Mouse (Mus musculus) effector memory CD4-positive, alpha-beta T cell, adult 5 months (primary cell): ENCODE results near the gene Mroh2a. TPM values are rescaled to one million over a fixed set of nuclear protein-coding genes. Genes with fewer than 3 reads are reported as not detected.

Source experiments
- polyA plus RNA-seq: library from polyadenylated mRNA; unstranded; fragments of 100-300 nt; shearing (Covaris generic); gene quantifications from one replicate; pipeline ENCODE4 v1.2.1, GENCODE M21; 2017

The Mroh2a gene
- polyA plus RNA-seq = 0.77 TPM

GRCm38 (mm10) chr1:88226670-88227379 is at the start of gene Mroh2a:
Gene Mroh2a, plus strand, starts transcription at chr1:88226986.

GRCm38 (mm10) chr1:88200456-88200855 is 26.3 kb upstream of the Mroh2a start, which contains the start of gene Ugt1a2:
Gene Ugt1a2, plus strand, starts transcription at chr1:88200601.

GRCm38 (mm10) chr1:88205294-88205922 is 21.4 kb upstream of the Mroh2a start, which contains the start of gene Dnajb3:
Gene Dnajb3, minus strand, starts transcription at chr1:88205782.

GRCm38 (mm10) chr1:88211812-88212211 is 15.0 kb upstream of the Mroh2a start, which contains the start of gene Ugt1a1:
Gene Ugt1a1, plus strand, starts transcription at chr1:88211959.

GRCm38 (mm10) chr1:88277098-88277817 is 50.5 kb downstream of the Mroh2a start, which contains the start of the genes Hjurp and Trpm8:
Gene Hjurp, minus strand, starts transcription at chr1:88277633.
Gene Trpm8, plus strand, starts transcription at chr1:88277661.

Other genes with a start within 250 kb of the Mroh2a start
- 12.6 TPM for gene Usp40, start 218.4 kb upstream of the Mroh2a start, polyA plus RNA-seq
- gene Ugt1a10, start 171.6 kb upstream of the Mroh2a start, polyA plus RNA-seq = not detected
- not detected for gene Ugt1a9, start 156.2 kb upstream of the Mroh2a start, polyA plus RNA-seq
- gene Ugt1a8, start 139.2 kb upstream of the Mroh2a start, polyA plus RNA-seq = not detected
- gene Ugt1a7c, start 131.9 kb upstream of the Mroh2a start, polyA plus RNA-seq = not detected
- not detected for gene Ugt1a6b, start 123.7 kb upstream of the Mroh2a start, polyA plus RNA-seq
- gene Ugt1a6a, start 92.2 kb upstream of the Mroh2a start, polyA plus RNA-seq = 0.52 TPM
- gene Ugt1a5, start 61.0 kb upstream of the Mroh2a start, polyA plus RNA-seq = not detected
- not detected for gene Ugt1a2, start 26.4 kb upstream of the Mroh2a start, polyA plus RNA-seq
- gene Dnajb3, start 21.2 kb upstream of the Mroh2a start, polyA plus RNA-seq = not detected
- gene Ugt1a1, start 15.0 kb upstream of the Mroh2a start, polyA plus RNA-seq = not detected
- 89.4 TPM for gene Hjurp, start 50.6 kb downstream of the Mroh2a start, polyA plus RNA-seq
- not detected for gene Trpm8, start 50.7 kb downstream of the Mroh2a start, polyA plus RNA-seq
- not detected for gene Spp2, start 180.0 kb downstream of the Mroh2a start, polyA plus RNA-seq